Mouse (Mus musculus) embryonic facial prominence, embryonic 15.5 days (tissue): ENCODE results near the gene Zfp13. TPM values are rescaled to one million over a fixed set of nuclear protein-coding genes. Genes with fewer than 3 reads are reported as not detected.
"Not testable (repeated sequence)": the region's sequence is repeated elsewhere in the genome, so short reads cannot be mapped to it uniquely, and the experiment has no call there.

Experiments used
- ATAC-seq: fragments of 200-750 bp; cut with Nextera tagmentation; 2 replicates; pipeline ENCODE4 v1.8.0; 2017; ENCODE audit warnings: low read depth, moderate TSS enrichment; ENCODE audit not compliant: insufficient number of reproducible peaks, low FRiP score, low TSS enrichment
- H3K27ac ChIP-seq: fragments of 300-500 bp; sonication (generic); replicated peaks from 2 replicates; pipeline ENCODE4 v1.5.1; 2015; ENCODE audit warnings: mild to moderate bottlenecking, inconsistent platforms
- H3K27me3 ChIP-seq: fragments of 300-500 bp; sonication (generic); 2 replicates; pipeline ENCODE4 v1.6.1; 2015; ENCODE audit warnings: inconsistent platforms
- H3K36me3 ChIP-seq: fragments of 300-500 bp; sonication (generic); 2 replicates; pipeline ENCODE4 v1.6.1; 2015; ENCODE audit warnings: mild to moderate bottlenecking, inconsistent platforms
- H3K4me1 ChIP-seq: fragments of 300-500 bp; sonication (generic); 2 replicates; pipeline ENCODE4 v1.6.1; 2015; ENCODE audit warnings: inconsistent platforms
- H3K4me2 ChIP-seq: fragments of 300-500 bp; sonication (generic); replicated peaks from 2 replicates; pipeline ENCODE4 v1.6.1; 2015; ENCODE audit warnings: mild to moderate bottlenecking, inconsistent platforms
- H3K4me3 ChIP-seq: fragments of 300-500 bp; sonication (generic); replicated peaks from 2 replicates; pipeline ENCODE4 v1.5.1; 2015; ENCODE audit warnings: mild to moderate bottlenecking, inconsistent platforms
- H3K9ac ChIP-seq: fragments of 300-500 bp; sonication (generic); 2 replicates; pipeline ENCODE4 v1.6.1; 2015; ENCODE audit warnings: inconsistent platforms
- H3K9me3 ChIP-seq: fragments of 300-500 bp; sonication (generic); replicated peaks from 2 replicates; pipeline ENCODE4 v1.6.1; 2016; ENCODE audit warnings: inconsistent platforms
- WGBS: fragments of 180-500 bp; shearing (Covaris S2); methylation state at CpG from one replicate; pipeline ENCODE4 v1.1.7; 2015; 5-methylcytosine and 5-hydroxymethylcytosine counted together
- polyA plus RNA-seq: library from polyadenylated mRNA; unstranded; fragments of >200 nt; fragmentation: Nextera tagmentation; extraction: Ambion mirVana; gene quantifications from 2 replicates; pipeline ENCODE4 v1.2.1, GENCODE M21; 2015

Zfp13 gene
- polyA plus RNA-seq, 1 experiment from 2014 or later = 13.4 TPM

DNA sequence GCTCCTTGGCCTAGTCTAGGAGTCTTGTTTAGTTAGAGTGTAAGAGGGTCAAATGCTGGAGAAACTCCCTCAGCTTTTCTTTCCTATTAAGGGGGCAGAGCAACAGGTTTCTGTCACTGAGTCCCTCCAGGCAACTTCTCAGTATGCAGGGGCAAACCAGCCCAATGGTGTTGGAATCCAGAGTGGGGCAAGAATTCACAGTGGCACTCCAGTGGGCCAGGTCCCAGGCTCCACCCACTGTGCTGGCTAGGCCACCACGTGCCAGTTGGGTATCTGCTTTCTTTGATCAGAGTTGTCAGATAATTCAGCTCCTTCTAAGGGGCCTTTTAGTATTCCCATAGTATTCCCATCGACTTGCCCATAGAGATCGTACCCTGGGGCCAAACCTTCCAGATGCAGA lies 59.2 kb downstream of the Zfp13 start:
- peaks cover 28% of the 10 kb centered on the region for H3K4me1 ChIP-seq
- no peaks in the 10 kb centered on the region for H3K36me3 ChIP-seq
- H3K9ac ChIP-seq = no peak overlapping the region
- no peaks in the 10 kb centered on the region for H3K9me3 ChIP-seq
- WGBS = 30% methylated on average over 3 of the region's 3 CpGs
- H3K4me2 ChIP-seq = 0 out of 2 replicates have a peak overlapping the region, but pooled peaks have one; percentile 6
- no peak overlapping the region for H3K27ac ChIP-seq
- ATAC-seq = no peak
- H3K27me3 ChIP-seq = peaks cover 45% of the 10 kb centered on the region
- H3K4me3 ChIP-seq = peak overlapping the region; percentile 19; the same call in 1 of the 2 replicates

DNA sequence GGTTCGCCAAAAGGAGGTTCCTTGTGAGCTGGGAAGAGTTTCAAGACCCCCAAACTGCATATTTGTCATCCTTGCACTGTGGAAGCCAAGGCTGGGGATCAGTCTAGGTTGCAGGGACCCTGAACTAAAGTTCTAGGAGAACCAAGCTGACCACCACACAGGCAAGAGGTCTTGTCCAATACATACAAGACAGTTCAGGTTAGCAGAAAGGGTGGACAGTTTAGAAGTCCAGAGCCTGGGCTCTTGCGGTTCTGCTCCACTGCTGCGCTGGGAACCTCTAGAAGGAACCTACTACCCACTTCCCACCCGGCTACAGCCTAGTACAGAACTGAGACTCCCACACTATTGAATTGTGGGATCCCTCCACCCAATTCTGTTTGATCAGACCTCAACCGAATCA lies 59.7 kb downstream of the Zfp13 start:
- Histone ChIP-seq H3K4me2 (no peak overlapping the region), H3K27me3 (peaks cover 50% of the 10 kb centered on the region), H3K27ac (no peak overlapping the region), H3K4me1 (peaks cover 28% of the 10 kb centered on the region), H3K9ac (no peak overlapping the region), H3K9me3 (no peaks in the 10 kb centered on the region), H3K36me3 (no peaks in the 10 kb centered on the region), H3K4me3 (no peak overlapping the region)
- ATAC-seq = no peak
- 89% methylated on average over 5 of the region's 5 CpGs for WGBS

DNA sequence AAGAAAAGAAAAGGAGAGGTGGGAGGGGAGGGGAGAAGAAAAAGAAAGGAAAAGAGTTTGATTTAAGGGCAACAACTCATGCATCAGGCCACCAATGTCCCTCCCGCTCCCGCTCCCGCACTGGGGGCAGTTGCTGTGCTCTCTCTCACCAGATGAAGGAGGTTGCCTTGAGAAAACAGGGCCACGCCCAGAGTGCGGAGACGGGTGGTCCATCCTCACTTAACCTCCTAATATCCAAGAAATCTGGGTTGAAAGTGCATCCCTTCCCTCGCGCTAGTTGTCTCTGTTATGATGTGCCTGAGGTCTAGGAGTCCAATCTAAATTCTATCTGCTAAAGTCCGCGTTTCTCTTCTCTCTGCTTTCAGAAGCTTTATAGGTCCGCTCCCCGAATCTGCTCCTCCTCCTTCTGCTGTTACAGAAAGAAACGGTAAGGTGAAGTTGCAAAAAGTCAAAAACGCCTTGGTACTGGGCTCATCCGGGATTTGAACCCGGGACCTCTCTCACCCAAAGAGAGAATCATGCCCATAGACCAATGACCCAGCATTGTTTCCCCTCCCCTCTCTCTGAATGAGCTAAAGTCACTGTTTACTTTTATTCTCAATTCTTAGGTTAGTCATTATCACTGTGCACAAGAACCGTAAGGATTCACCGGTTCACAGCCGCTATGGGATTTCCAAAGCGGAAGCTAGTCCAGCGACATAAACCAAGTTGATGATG lies 60.8 kb downstream of the Zfp13 start:
- WGBS = 11% methylated on average over 21 of the region's 21 CpGs
- Histone ChIP-seq H3K9ac (no peak overlapping the region), H3K27me3 (peaks cover 57% of the 10 kb centered on the region), H3K4me2 (peak overlapping the region; percentile 52), H3K9me3 (no peaks in the 10 kb centered on the region), H3K36me3 (no peaks in the 10 kb centered on the region), H3K4me1 (peaks cover 25% of the 10 kb centered on the region), H3K27ac (no peak overlapping the region), H3K4me3 (peak overlapping the region; percentile 35)
- no peak for ATAC-seq

DNA sequence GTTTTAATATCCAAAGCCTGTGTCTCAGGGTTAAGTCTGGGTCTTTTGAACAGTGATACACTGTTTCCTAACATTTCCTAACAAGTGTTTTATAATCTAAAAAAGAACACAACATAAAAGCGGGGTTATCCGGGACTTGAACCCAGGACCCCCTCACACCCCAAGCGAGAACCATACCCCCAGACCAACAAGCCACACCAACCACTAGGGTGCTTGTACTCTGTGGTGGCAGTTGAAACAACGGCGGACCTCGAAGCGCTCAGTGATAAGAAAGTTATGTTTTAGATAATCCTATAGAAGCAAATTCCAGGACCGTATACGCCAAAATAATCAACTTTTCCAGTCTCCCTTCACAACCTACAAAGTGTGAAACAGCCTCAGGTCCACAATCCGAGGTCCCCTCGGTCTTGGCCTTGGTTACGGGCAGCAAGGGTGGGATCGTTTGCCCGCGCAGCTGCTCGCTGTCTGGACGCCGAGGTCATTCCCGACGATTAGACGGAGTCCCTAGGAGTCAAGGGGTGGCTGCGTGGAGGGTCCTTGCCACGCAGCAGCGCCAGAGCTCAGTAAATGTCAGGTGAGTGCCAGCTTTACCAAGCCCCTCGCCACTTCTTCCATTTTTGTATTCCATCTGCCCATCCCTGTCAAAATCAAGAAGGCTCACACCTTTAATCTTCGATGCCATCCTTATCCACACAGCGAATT lies 61.6 kb downstream of the Zfp13 start:
- H3K4me2 ChIP-seq = peak overlapping the region; percentile 52
- peaks cover 57% of the 10 kb centered on the region for H3K27me3 ChIP-seq
- H3K36me3 ChIP-seq = no peaks in the 10 kb centered on the region
- H3K4me1 ChIP-seq = peaks cover 22% of the 10 kb centered on the region
- no peak overlapping the region for H3K27ac ChIP-seq
- H3K9me3 ChIP-seq = no peaks in the 10 kb centered on the region
- ATAC-seq = no peak
- 6% methylated on average over 27 of the region's 27 CpGs for WGBS
- peak overlapping the region; percentile 35 for H3K4me3 ChIP-seq
- H3K9ac ChIP-seq = no peak overlapping the region

DNA sequence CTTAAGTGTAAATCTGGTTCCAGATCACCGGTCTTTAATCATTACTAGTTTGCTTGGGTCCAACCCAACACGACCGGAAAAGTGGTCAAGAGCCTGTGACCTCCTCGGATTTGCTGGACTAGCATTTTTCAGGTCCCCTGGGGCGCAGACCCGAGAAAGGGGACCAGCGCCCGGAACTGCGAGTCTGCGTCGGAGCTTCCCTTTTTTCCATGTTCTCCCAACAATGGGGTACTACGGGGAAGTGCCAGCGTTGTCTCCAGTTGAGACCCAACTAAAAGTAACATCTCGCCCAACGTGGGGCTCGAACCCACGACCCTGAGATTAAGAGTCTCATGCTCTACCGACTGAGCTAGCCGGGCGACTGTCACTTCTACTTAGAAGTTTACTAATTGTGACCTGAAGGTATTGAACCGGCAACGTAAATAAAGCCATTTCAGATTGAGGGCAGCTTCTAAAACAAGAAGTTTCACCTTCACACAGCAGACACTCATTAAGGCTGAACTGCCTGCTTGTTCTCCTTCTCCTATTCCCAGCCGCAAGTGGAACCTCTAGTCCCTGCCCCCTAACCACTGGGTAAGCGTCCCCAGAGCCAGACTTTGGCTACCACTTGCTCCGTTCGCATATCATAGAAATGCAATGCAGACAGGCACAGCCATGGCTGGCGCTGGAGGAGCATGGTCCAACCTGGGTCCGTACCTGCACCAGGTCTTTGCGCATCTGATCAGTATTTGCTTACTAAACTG lies 64.1 kb downstream of the Zfp13 start:
- Histone ChIP-seq H3K4me3 (0 out of 2 replicates have a peak overlapping the region, but pooled peaks have one; percentile 11), H3K4me1 (peaks cover 14% of the 10 kb centered on the region), H3K4me2 (0 out of 2 replicates have a peak overlapping the region, but pooled peaks have one; percentile 21), H3K27me3 (peaks cover 48% of the 10 kb centered on the region)
- not testable (repeated sequence) for H3K27ac ChIP-seq, H3K36me3 ChIP-seq, H3K9me3 ChIP-seq, H3K9ac ChIP-seq, ATAC-seq
- WGBS = 2% methylated on average over 17 of the region's 29 CpGs

DNA sequence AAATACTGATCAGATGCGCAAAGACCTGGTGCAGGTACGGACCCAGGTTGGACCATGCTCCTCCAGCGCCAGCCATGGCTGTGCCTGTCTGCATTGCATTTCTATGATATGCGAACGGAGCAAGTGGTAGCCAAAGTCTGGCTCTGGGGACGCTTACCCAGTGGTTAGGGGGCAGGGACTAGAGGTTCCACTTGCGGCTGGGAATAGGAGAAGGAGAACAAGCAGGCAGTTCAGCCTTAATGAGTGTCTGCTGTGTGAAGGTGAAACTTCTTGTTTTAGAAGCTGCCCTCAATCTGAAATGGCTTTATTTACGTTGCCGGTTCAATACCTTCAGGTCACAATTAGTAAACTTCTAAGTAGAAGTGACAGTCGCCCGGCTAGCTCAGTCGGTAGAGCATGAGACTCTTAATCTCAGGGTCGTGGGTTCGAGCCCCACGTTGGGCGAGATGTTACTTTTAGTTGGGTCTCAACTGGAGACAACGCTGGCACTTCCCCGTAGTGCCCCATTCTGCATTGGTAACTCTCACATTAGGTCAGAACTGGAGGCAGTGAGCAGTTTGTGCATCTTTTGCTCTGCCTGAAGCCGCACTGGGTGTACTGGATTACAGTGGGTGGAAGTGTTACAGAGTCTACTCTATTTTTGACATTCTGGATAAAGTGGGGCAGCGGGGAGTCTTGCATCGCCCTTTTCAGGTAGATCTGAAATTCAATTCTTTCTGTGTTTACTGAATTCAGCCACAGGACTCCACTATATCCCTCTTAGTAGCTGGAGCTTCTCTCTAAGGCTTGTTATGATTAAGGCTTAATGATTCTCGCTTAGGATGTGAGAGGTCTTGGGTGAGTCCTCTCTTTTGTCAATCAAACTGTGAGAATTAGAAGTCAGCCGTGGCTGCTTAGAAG lies 65.4 kb downstream of the Zfp13 start:
- not testable (repeated sequence) for H3K27ac ChIP-seq, H3K36me3 ChIP-seq, H3K9me3 ChIP-seq, H3K4me2 ChIP-seq, H3K9ac ChIP-seq, H3K4me3 ChIP-seq, ATAC-seq
- Histone ChIP-seq H3K27me3 (peaks cover 34% of the 10 kb centered on the region), H3K4me1 (peaks cover 14% of the 10 kb centered on the region)
- 4% methylated on average over 11 of the region's 23 CpGs for WGBS

DNA sequence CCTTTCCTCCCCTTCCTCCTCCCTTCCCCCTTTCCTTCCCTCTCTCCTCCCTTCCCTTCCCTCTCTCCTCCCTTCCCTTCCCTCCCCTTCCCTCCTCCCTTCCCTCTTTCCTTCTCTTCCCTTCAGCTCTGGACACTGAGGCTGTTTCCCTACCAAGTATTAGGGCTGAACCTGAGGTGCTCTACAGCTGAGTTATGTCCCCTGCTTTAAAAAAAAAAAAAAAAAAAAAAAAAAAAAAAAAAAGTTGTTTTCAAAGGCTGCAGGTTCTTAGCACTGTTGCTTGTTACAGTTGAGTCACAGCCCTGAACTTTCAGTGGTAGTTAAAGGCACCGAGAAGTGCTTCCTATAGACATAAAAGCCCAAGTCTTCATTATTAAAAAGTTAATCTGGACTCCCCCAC lies 67.9 kb downstream of the Zfp13 start:
- not testable (repeated sequence) for H3K36me3 ChIP-seq, ATAC-seq, H3K4me1 ChIP-seq, H3K9me3 ChIP-seq, H3K27ac ChIP-seq, H3K4me3 ChIP-seq, H3K9ac ChIP-seq, H3K4me2 ChIP-seq
- 26% methylated on average over 1 of the region's 1 CpGs for WGBS
- H3K27me3 ChIP-seq = peaks cover 16% of the 10 kb centered on the region

Other genes starting within 250 kb of the Zfp13 start
- gene Vmn2r116, start 214.9 kb downstream of the Zfp13 start, polyA plus RNA-seq = not detected in 2 replicates
- gene Vmn2r117, start 119.8 kb downstream of the Zfp13 start, polyA plus RNA-seq = not detected in 2 replicates
- 17.8 and 19.5 TPM in 2 replicates for gene Zfp213, start 35.2 kb downstream of the Zfp13 start, polyA plus RNA-seq
- 0.08 and 0.14 TPM in 2 replicates for gene Zscan10, start 1.4 kb upstream of the Zfp13 start, polyA plus RNA-seq
- gene Mmp25, start 45.8 kb upstream of the Zfp13 start, polyA plus RNA-seq = 0.76 and 0.81 TPM in 2 replicates
- 15.8 and 17.0 TPM in 2 replicates for gene Bicdl2, start 61.0 kb upstream of the Zfp13 start, polyA plus RNA-seq
- 95.7 and 102 TPM in 2 replicates for gene Hcfc1r1, start 74.1 kb upstream of the Zfp13 start, polyA plus RNA-seq
- 42.2 and 42.9 TPM in 2 replicates for gene Thoc6, start 74.4 kb upstream of the Zfp13 start, polyA plus RNA-seq
- 29.5 and 33.2 TPM in 2 replicates for gene Tnfrsf12a, start 78.0 kb upstream of the Zfp13 start, polyA plus RNA-seq
- 19.8 and 20.2 TPM in 2 replicates for gene Cldn6, start 79.8 kb upstream of the Zfp13 start, polyA plus RNA-seq
- gene Cldn9, start 84.5 kb upstream of the Zfp13 start, polyA plus RNA-seq = 13.8 and 18.3 TPM in 2 replicates
- gene 1520401A03Rik, start 123.3 kb upstream of the Zfp13 start, polyA plus RNA-seq = 1.0 and 1.1 TPM in 2 replicates
- gene Pkmyt1, start 126.8 kb upstream of the Zfp13 start, polyA plus RNA-seq = 49.6 and 55.8 TPM in 2 replicates
- gene Paqr4, start 141.4 kb upstream of the Zfp13 start, polyA plus RNA-seq = 20.9 and 27.2 TPM in 2 replicates
- 36.8 and 38.2 TPM in 2 replicates for gene Kremen2, start 146.3 kb upstream of the Zfp13 start, polyA plus RNA-seq
- 71.9 and 72.1 TPM in 2 replicates for gene Flywch1, start 172.1 kb upstream of the Zfp13 start, polyA plus RNA-seq
- 38.3 and 44.0 TPM in 2 replicates for gene Flywch2, start 186.6 kb upstream of the Zfp13 start, polyA plus RNA-seq
- 489 and 525 TPM in 2 replicates for gene Srrm2, start 191.0 kb upstream of the Zfp13 start, polyA plus RNA-seq
- gene Elob, start 229.6 kb upstream of the Zfp13 start, polyA plus RNA-seq = 1,038 and 1,104 TPM in 2 replicates
- gene Prss33, start 236.6 kb upstream of the Zfp13 start, polyA plus RNA-seq = 0.49 and 0.85 TPM in 2 replicates
- 0.12 TPM in 1 of 2 replicates, not detected in the other for gene Prss32, start 244.4 kb upstream of the Zfp13 start, polyA plus RNA-seq
- gene Prss41, start 244.7 kb upstream of the Zfp13 start, polyA plus RNA-seq = 1.8 and 2.0 TPM in 2 replicates